Mouse (Mus musculus): ENCODE measurements at regions not wholly inside any gene's neighbourhood (a gene's known extent, or its start where the extent isn't known, plus 50 kb on each side); places are given as distances from the start of the nearest gene placed in this dataset.

GRCm38 (mm10) chr14:76804447-76805150 is 232.0 kb upstream of the Ccdc122 start:
- no peak for ATAC-seq
- 24% methylated on average over 6 of the region's 6 CpGs for WGBS

GRCm38 (mm10) chr14:76800181-76800580 is 236.4 kb upstream of the Ccdc122 start:
- TF ChIP-seq CTCF (IDR thresholded peaks at IDR 0.05; ENCODE audit: low read depth) = no peak
- 59% methylated on average over 4 of the region's 4 CpGs for WGBS
- Histone ChIP-seq H3K4me1 (replicated peaks; ENCODE audit: control insufficient read depth, insufficient read depth, low read length) (peaks cover 14% of the 10 kb centered on the region), H3K36me3 (ENCODE audit: control insufficient read depth, insufficient read depth) (no peaks in the 10 kb centered on the region), H3K9ac (ENCODE audit: low read depth, low read length) (no peak overlapping the region), H3K9me3 (ENCODE audit: control insufficient read depth) (no peaks in the 10 kb centered on the region), H3K27me3 (replicated peaks; ENCODE audit: control insufficient read depth, insufficient read depth, low read length) (no peaks in the 10 kb centered on the region), H3K4me3 (ENCODE audit: low read depth, low read length) (no peak overlapping the region), H3K27ac (ENCODE audit: low read depth, low read length) (no peak overlapping the region), H3K4me2 (replicated peaks; ENCODE audit: low read depth) (no peak overlapping the region)
- ATAC-seq = no peak

More at GRCm38 (mm10) chr14:76804447-76805150, 232.0 kb upstream of the Ccdc122 start:
- no peak for TF ChIP-seq CTCF (IDR thresholded peaks at IDR 0.05; ENCODE audit: low read depth)
- Histone ChIP-seq H3K4me1 (replicated peaks; ENCODE audit: control insufficient read depth, insufficient read depth, low read length) (peaks cover 11% of the 10 kb centered on the region; the same call in 1 of the 2 replicates), H3K4me3 (ENCODE audit: low read depth, low read length) (no peak overlapping the region), H3K4me2 (replicated peaks; ENCODE audit: low read depth) (no peak overlapping the region), H3K27me3 (replicated peaks; ENCODE audit: control insufficient read depth, insufficient read depth, low read length) (no peaks in the 10 kb centered on the region), H3K27ac (ENCODE audit: low read depth, low read length) (peak overlapping the region; percentile 64), H3K36me3 (ENCODE audit: control insufficient read depth, insufficient read depth) (no peaks in the 10 kb centered on the region), H3K9me3 (ENCODE audit: control insufficient read depth) (no peaks in the 10 kb centered on the region), H3K9ac (ENCODE audit: low read depth, low read length) (no peak overlapping the region)

GRCm38 (mm10) chr14:76799741-76800140 is 236.8 kb upstream of the Ccdc122 start:
- H3K4me2 ChIP-seq (replicated peaks; ENCODE audit: low read depth) = no peak overlapping the region
- no peak overlapping the region for H3K27ac ChIP-seq (ENCODE audit: low read depth, low read length)
- H3K9me3 ChIP-seq (ENCODE audit: control insufficient read depth) = no peaks in the 10 kb centered on the region
- WGBS = 65% methylated on average over 6 of the region's 6 CpGs
- TF ChIP-seq CTCF (IDR thresholded peaks at IDR 0.05; ENCODE audit: low read depth) = no peak
- H3K4me3 ChIP-seq (ENCODE audit: low read depth, low read length) = no peak overlapping the region
- no peaks in the 10 kb centered on the region for H3K27me3 ChIP-seq (replicated peaks; ENCODE audit: control insufficient read depth, insufficient read depth, low read length)
- H3K36me3 ChIP-seq (ENCODE audit: control insufficient read depth, insufficient read depth) = no peaks in the 10 kb centered on the region
- H3K4me1 ChIP-seq (replicated peaks; ENCODE audit: control insufficient read depth, insufficient read depth, low read length) = peaks cover 13% of the 10 kb centered on the region
- no peak overlapping the region for H3K9ac ChIP-seq (ENCODE audit: low read depth, low read length)
- no peak for ATAC-seq

- Histone ChIP-seq H3K27me3 (replicated peaks; ENCODE audit: control insufficient read depth, insufficient read depth, low read length) (no peaks in the 10 kb centered on the region), H3K4me3 (ENCODE audit: low read depth, low read length) (no peak overlapping the region), H3K9me3 (ENCODE audit: control insufficient read depth) (no peaks in the 10 kb centered on the region), H3K9ac (ENCODE audit: low read depth, low read length) (no peak overlapping the region), H3K4me1 (replicated peaks; ENCODE audit: control insufficient read depth, insufficient read depth, low read length) (peaks cover 6% of the 10 kb centered on the region), H3K27ac (ENCODE audit: low read depth, low read length) (peak overlapping the region; percentile 28; the same call in 1 of the 2 replicates), H3K4me2 (replicated peaks; ENCODE audit: low read depth) (no peak overlapping the region), H3K36me3 (ENCODE audit: control insufficient read depth, insufficient read depth) (no peaks in the 10 kb centered on the region)
- 81% methylated on average over 8 of the region's 8 CpGs for WGBS
- TF ChIP-seq CTCF (IDR thresholded peaks at IDR 0.05; ENCODE audit: low read depth) = no peak
- ATAC-seq = no peak
These were observed 237.6 kb upstream of the Ccdc122 start for GRCm38 (mm10) chr14:76798925-76799428.

GRCm38 (mm10) chr14:76798488-76798887 is 238.1 kb upstream of the Ccdc122 start:
- 60% methylated on average over 6 of the region's 6 CpGs for WGBS
- ATAC-seq = no peak
- no peaks in the 10 kb centered on the region for H3K36me3 ChIP-seq (ENCODE audit: control insufficient read depth, insufficient read depth)
- H3K4me2 ChIP-seq (replicated peaks; ENCODE audit: low read depth) = no peak overlapping the region
- no peaks in the 10 kb centered on the region for H3K9me3 ChIP-seq (ENCODE audit: control insufficient read depth)
- TF ChIP-seq CTCF (IDR thresholded peaks at IDR 0.05; ENCODE audit: low read depth) = no peak
- peaks cover 6% of the 10 kb centered on the region for H3K4me1 ChIP-seq (replicated peaks; ENCODE audit: control insufficient read depth, insufficient read depth, low read length)
- no peak overlapping the region for H3K4me3 ChIP-seq (ENCODE audit: low read depth, low read length)
- no peaks in the 10 kb centered on the region for H3K27me3 ChIP-seq (replicated peaks; ENCODE audit: control insufficient read depth, insufficient read depth, low read length)
- H3K27ac ChIP-seq (ENCODE audit: low read depth, low read length) = peak overlapping the region; percentile 28; the same call in 1 of the 2 replicates
- no peak overlapping the region for H3K9ac ChIP-seq (ENCODE audit: low read depth, low read length)

- H3K27ac ChIP-seq (ENCODE audit: low read depth, low read length) = no peak overlapping the region
- 37% methylated on average over 6 of the region's 6 CpGs for WGBS
- peak; percentile 94 for ATAC-seq
- no peaks in the 10 kb centered on the region for H3K9me3 ChIP-seq (ENCODE audit: control insufficient read depth)
- no peaks in the 10 kb centered on the region for H3K27me3 ChIP-seq (replicated peaks; ENCODE audit: control insufficient read depth, insufficient read depth, low read length)
- H3K4me2 ChIP-seq (replicated peaks; ENCODE audit: low read depth) = no peak overlapping the region
- H3K4me3 ChIP-seq (ENCODE audit: low read depth, low read length) = no peak overlapping the region
- H3K4me1 ChIP-seq (replicated peaks; ENCODE audit: control insufficient read depth, insufficient read depth, low read length) = peaks cover 6% of the 10 kb centered on the region
- TF ChIP-seq CTCF (IDR thresholded peaks at IDR 0.05; ENCODE audit: low read depth) = no peak
- H3K9ac ChIP-seq (ENCODE audit: low read depth, low read length) = no peak overlapping the region
- no peaks in the 10 kb centered on the region for H3K36me3 ChIP-seq (ENCODE audit: control insufficient read depth, insufficient read depth)
These were observed 239.1 kb upstream of the Ccdc122 start for GRCm38 (mm10) chr14:76797518-76797917.

Data from intestine, postnatal 0 days (tissue).